Mouse (Mus musculus) right cerebral cortex, adult 18-20 months (tissue): ENCODE data around the gene Gm45213.

Source experiments
- DNase-seq: peaks from one replicate; pipeline ENCODE4 v3.0.0; 2022; ENCODE audit warnings: mixed read lengths

Gene Gm45213

DNA sequence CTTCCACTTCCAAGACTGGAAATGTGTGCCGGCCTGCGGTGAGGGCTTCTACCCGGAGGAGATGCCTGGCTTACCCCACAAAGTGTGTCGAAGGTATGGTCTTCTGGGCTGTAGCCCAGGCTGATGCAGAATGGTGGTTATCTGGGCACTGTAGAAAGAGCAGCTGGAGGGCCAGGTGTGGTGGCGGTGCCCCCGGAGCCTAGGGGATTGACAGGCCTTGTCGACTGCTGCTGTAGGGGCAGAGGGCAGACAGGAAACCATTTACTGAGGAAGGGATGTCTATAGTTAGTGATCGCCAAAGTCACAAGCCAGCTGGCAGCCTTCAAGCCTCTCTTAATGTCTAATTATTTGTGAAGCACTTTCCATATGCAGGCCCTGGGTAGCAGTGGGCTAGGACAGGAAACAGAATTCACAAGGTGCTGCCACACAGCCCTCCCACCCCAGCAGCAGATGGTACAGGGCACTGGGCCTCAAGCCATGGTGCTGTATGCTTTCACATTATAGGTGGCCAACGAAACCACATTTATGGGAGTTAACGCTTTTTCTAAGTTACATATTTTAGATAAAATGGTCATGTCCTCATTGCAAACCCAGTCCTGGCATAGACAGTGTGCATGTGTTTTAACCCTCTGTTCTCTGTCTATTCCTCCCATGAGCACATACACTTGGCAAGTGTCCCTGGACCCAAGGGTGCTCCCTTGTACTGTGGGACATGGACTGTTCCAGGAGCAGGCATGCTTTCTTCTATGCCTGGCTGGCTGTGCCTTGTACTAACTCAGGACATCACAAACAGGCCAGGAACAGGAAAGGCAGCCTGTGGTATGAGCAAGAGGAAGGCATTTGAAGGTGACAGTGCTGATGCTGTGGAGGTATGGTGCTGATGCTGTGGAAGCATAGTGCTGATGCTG lies at the start of gene Gm45213:
Gm45213 (plus strand) TSS at position 51 of the 908 bp plus-strand sequence.
- DNase-seq: no peak

DNA sequence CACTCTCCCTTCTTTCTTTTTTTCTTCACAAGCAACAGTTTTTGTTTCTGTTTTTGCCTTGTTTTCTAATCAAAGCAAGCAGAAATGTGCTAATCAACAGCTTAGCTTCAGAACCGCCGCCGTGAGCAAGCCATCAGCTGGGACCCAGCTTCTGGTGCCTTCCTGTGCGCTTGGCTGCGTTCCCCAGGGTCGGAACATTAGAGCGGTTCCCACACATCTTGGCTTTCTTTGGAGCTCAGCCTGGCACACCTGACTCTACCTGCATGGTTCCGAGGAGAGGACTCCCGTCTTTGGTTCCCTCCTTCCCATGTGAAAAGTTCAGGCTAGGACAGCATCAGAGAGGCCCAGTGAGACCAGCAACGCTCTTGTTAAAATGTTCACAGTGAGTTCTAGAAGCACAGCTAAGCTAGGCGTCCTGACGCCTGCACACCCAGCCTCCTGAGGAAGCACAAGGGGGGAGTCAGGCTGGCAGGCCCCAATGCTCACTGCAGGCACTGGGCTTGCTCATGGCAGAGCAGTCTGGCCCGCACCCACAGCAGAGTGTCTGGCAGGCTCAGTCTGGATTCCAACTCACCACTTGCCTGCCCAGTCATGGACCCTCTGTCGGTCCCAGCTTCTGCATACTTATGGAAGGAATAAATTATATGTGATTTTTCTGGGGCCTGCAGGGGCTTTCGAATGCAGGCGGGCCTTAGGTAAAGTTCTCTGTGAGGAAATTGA lies 42.2 kb upstream of the Gm45213 start:
- DNase-seq: no peak

DNA sequence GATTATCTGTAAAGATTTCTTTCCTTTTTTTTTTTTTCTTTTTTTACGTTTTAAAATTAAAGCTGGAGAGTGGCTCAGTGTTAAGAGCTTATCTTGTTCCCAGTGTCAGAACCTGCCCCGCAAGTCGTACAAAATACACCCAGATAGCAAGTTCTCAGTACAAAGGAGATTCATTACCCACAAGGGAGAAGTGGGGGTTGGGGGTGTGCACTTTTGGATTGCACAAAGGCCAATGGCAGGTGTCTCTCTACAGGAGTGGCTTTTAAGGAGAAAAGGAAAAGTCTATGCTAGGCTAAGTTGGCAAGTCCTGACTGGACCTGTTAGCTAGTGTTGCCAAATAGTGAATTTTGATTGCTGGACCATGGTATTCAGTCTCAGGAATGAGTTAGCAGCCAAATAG lies 41.6 kb upstream of the Gm45213 start:
- DNase-seq: no peak

DNA sequence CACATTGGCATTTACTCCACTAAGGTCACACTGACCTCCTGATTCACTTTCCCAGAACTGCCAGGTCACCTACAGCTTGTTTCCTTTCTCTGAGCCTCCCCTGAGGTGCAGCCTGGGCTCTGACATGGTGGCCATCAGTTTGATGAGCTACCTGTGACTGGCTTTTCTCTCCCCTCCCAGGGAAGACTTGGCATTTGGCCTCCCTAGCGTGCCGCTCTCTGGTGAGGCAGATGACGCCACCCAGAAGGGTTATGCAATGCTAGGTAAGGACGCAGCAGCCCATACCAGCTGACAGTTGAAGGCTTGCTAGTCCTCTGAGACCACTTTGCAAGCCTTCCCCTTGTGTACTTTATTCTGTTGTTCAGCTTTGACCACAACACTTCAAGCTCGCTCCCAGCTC lies 40.0 kb upstream of the Gm45213 start:
- DNase-seq: no peak

DNA sequence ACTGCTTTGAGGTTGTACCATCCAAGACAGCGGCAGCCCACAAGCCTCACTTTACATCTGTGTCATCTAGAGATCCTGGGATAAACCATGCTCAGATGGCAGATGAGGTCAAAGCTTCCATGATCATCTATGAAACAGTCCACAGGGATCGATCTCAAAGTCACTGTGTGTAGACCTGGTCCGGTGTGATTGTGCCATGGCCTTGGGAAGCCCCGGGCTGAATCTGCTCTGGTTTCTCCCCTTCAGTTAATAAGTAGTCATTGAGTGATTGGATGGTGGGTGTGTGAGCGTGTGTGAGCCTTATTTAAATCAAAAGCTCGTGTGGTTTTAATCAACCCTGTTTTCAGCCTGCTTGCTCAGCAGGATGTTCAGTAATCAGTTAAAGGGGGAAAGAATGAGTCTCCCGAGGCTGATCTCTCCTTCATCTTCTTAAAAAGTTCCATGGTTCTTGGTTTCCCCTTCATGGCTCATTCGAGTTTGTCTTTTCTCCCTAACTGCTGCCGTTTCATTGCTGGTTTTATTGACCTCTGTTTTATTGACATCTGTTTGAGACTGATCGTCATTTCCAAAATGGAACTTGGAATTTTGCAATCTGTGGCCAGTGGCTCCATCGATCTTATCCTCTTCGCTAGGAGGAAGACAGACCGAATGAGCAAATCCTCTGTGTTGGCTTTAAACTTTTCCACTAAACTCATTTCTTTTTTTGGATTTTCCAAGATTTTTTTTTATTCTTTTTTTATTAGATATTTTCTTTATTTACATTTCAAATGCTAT lies 39.4 kb upstream of the Gm45213 start:
- no peak for DNase-seq

DNA sequence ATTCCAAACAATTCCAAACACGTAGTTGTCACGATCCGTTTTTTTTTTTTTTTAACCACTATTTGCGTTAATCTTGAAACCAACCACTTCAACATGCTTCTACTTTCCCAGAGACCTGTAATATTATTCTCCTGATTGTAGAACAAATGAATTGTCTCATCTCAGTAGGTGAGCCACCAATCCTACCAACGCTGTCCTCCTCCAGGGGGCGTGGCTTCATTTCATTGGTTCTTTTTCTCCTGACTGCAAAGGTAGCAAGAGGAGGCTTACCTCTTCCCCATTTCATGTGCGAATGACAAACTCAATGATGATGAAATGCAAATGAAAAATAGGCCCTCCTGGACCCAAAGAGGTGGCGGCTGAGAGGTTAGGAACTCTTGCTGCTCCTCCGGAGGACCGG lies 38.3 kb upstream of the Gm45213 start:
- no peak for DNase-seq

DNA sequence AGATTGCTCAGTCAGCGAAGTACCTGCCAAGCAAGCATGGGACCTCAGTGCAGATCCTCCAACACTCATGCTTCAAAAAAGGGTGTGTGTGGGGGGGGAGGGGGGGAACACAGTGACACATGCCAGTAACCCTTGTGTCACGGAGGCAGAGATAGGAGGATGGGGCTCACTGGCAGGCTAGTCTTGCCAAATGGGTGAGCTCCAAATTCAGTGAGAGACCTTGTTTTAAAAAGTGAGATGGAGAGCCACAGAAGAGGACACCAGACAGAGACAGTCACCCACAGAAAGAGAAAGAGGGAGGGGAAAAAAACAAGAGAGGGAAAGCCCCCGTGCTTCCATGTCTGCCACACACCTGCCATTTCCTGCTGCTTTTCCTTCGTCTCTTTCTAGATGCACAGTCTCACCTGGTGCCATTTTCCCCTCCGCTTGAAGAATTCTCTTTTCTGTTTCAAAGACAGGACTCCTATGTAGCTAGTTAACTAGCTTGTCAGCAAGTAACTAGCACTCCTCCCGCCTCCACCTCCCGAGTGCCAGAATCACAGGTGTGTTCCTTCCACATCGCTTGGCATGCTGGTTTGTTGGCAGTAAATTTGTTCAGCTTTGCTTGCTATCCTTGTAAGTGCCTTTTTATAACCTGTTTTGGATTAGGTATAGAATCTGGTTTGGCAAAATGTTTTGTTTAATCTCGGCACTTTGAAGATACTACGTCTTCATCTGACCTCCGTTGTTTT lies 35.1 kb upstream of the Gm45213 start:
- no peak for DNase-seq

DNA sequence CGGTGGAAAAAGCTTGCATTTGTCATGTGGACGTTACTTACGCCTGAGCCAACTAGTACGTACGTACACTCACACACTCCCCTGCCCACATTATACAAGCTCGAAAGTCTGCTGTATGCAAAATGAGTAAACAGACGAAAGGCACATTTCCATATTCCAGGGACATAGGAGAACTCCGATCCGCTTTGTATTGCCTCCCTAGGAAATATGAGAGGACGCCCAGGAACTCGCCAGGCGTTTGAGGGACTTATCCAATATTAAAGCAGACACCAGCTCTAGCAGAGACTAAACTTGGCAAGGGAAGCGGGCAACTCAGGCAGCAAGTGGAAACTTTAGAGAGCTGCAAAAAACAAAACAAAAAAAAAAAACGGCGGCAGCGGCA lies 34.5 kb upstream of the Gm45213 start:
- no peak for DNase-seq

DNA sequence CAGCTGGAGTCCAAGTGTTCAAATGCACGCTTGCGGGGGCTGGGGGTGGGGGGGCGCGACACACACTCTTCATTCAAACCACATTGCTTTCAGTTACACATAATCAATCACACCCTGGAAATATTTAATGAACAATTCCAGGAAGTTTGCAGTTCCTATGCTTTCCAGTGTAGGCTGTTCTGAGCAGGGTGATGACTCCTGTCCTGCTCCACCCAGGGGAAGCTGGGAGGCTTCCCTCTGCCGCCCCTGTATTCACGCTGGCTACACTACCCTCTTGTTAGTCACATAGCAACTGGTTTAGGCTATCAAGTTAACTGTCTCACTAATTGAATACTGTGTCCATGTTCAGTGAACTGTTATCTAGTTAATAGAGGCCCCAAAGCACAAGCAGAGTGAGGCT lies 32.9 kb upstream of the Gm45213 start:
- DNase-seq: no peak

DNA sequence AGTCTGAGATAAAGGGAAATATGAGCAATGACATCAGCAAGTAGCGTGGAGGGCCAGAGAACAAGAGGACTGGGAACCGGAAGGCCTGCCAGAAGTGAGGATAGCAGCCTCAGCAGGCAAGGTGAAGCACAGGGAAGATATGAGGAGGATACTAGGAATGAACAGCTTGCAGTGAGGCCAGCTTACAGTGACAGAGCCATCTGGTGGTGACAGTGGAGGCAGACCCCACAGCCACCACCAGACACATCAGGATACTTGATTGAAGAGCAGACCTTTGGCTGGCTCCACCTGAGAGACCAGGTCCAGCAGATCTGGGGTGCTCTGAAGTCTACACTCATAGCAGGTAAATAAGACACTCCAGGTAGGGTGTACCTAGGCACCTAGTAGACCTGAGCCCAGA lies 15.7 kb upstream of the Gm45213 start:
- no peak for DNase-seq

DNA sequence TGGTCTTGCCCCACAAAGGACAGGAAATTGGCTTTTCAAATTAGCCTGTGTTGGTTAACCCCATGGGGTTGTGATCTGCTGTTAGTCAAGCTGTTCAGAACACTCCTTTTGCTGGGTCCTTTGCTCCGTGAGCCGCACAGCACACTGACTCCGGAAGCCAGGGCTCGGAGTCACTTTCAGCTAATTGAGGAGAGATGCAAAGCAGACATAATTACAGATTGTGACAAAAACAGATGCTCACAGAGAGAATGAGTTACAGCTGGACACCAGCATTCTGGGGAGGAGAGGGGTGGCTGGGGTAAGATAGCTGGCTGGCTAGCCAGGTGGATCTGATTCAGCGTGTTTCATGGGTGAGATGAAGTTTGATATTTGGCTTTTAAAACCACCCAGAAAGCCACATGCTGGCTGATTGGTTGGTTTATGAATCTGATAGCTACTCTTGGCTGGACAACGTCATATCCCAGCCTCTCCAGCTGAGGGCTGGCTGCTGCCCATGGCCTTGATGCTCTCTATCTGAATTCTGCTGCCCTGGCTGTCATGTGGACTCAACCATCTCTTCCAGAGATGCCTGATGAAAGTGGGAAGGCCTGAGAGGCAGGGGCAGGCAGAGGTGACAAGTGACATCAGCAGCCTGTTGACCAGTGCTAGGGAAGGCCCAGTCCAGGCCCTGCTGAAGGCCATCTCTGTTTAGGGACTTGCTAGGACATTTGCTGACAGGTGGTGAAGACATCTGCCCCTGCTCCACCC lies 14.5 kb upstream of the Gm45213 start:
- no peak for DNase-seq

DNA sequence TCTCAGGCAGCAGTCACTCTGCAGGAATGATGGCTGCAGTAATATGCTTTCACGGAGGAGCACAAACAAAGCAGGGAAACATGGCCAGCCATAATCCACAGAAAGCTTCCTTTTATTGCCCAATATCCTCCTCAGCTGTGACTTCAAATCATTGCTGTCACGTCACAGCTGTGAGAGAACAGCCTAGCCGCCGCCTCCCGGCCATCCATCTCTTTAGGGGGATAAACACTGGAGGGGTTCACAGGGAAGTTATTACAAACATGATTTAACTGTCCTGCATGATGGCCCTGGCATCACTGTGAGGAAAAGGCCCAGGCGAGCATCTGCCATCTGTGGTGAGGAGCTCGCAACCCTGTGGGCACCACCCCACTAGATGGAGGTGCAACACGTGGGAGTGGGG lies 6.6 kb upstream of the Gm45213 start:
- DNase-seq: no peak

DNA sequence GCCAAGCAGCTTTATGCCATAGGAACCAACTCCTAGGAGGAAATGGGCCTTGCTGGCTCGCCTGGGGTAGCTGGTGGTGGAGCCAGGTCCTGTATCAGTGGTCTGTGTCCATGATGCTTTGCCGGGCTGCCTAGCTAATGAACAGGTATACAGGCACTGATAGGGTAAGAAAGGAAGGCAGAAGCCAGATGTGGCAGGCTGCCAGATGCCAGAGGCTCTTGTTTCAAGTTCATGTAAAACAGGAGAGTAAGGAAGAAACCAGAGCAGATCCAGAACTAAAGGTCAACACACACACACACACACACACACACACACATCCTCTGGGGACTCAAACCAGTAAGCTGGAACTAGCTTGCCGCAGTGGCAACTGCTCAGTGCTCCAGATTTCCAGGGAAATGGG lies 5.1 kb upstream of the Gm45213 start:
- no peak for DNase-seq

DNA sequence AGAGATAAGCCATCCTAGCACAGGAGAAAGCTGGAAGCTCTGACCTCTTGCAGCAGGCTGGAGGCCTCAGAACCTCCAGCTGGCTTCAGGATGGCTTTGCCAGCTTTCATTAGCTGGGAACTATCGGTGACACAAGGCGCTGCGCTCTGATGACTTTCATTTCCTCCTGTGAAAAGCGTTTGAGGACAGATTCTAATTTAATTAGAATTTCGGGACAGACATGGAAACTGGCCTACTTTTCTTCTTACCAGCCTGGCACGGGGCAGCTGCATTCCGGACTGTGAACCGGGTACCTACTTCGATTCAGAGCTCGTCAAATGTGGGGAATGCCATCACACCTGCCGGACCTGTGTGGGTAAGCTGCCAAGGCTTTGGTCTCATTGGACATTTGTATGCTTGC lies 4.7 kb upstream of the Gm45213 start:
- DNase-seq: no peak

DNA sequence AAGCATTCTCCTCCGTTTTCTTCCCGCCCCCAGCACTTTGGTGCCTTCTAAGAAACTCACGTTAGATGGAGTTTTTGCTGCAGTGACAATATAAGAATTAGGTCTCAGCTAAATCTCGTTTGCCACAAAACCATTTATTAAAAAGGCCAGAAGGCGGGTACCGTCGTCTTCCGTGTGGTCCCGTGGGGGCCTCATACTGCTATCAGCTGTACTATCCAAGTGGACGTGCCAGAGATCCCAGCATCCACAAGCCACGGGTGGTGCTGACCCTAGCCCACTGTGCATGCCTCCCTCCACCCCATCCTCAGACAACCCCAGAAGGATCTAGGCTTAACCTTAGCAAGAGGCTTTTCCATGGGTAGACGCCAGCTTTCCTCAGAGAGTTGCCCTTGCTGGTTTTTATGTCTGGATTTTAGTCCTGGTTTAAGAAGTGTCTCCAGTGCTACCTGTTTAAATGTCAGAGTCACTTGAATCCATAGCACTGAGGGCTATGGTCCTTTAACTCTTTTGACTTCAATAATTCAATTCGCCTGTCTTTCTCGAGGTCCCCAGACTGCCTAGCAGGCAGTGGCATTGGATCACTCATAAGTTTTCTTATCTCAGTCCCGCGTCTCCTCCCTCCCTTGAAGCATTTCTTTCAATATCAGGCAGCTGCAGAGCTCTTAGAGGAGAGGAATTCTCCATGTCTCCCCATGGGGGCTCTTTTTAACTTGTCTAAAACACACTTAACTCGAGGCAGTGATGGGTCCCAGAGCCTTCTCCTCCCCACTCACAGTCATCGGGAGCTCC lies 3.2 kb upstream of the Gm45213 start:
- DNase-seq: no peak

DNA sequence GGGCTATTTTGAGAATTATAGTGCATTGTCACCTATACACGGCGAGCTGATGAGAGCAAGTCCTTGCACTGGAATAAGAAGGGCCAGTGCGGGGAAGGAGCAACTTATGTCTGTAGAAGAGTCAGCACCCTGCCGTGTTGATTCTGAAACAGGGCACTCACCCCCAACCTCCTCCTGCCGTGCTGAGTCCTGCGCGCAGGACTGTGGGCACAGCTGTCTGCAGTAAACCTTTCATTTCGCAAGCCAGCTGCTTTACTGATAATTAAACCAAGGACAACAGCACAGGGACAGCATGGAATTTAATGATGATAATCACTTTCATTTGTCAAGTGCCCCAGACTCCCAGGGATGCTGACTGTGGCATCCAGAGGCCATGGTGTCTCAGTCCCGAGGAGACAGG lies 1.2 kb downstream of the Gm45213 start:
- no peak for DNase-seq

DNA sequence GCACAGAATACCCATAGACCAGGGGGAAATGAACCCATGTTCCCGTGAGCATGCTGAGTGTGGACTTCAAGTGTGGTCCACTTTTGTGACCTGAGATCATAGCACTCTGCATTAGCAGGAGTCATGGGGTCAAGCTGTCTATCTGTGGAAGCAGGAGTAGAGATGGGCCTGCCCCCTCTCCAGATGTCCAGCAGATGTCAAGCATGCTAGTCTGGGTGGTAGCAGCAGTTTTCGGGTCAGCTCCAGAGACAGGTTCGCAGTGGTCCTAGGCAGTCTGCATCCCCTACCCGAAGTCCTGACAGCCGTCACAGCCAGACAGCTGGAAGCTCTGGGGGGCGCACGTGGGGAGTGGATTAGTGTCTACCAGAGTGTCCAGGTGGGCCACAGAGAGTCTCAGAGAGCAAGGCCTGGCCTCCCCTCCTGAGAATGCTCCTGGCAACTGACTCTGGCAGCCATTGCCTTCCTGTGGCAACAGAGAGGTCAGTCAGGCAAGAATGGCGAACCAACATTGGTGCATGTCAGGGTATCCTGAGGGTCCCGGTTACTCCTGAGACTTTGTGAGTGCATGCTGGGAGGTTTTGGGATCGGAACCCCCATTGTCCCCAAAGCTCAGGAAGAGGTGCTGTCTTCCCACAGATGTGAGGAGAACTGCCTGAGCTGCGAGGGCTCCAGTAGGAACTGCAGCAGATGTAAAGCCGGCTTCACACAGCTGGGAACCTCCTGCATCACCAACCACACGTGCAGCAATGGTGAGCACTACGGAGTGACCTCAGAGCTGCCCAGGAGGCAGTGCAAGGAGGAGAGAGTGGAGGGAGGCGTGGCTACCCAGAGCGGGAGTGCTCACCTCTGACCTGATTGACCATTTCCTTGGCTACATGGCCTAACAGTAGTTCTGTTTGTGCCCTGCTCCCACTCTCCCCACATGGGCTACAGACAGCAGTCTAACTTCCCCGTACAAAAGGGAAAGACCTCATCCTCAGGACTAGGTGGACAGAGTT lies 3.8 kb downstream of the Gm45213 start:
- no peak for DNase-seq

DNA sequence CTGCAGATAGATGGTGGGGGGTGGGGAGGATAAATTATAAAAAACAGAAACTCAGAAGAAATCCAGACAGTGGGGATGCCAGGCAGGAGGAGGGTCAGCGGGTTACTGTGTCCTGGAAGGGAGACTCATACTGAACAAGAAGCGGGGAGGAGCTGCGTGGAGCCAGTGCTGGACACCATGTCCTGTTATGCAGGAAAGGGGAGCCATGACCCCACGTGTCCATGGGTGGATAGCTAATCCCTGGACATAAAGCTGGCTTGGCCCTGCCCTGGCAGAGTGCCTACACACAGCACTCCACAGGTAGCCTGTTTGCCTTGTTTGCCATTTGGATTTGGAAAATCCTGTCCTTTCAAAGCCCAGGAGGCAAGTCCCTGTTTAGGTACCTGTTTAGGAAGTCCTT lies 4.6 kb downstream of the Gm45213 start:
- no peak for DNase-seq

DNA sequence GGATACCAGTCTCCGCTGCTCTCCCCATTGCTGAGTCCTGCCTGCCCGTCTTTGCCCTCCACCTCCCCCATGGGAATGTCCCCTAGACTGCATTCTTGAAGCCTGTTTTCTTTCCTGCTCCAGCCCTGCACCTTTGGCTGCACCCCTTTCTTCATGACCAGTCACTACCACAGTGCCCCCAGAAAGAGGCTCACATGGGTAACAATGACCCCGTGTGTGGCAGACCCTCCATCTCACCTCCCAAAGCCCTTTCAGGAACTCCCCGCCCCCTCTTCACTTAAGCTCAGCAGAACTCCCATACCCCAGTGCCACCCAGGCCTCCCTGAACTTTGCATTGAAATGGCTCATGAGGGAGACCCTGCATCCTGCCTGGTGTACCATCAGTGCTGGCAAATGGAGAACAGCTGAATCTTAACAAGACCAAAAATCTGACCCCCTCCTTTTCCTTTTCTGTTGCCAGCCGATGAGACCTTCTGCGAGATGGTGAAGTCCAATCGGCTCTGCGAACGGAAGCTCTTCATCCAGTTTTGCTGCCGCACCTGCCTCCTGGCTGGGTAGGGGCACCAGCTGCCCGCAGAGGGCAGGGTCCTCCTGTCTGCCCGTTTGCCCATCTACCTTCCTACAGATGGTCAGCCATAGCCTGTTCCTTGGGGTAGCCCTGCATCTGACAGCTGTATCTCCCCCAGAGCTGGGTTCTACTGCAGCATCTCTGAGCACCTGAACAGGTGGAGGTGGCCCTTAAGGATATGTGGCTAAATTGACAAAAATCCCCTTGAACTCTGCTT lies 5.2 kb downstream of the Gm45213 start:
- DNase-seq: no peak
